Mouse (Mus musculus): Measurements from ENCODE around the gene Ppox. TPM values are rescaled to one million over a fixed set of nuclear protein-coding genes. Genes with fewer than 3 reads are reported as not detected.

Gene Ppox
- polyA plus RNA-seq, 1 experiment from 2014 or later = 69.6 TPM

DNA sequence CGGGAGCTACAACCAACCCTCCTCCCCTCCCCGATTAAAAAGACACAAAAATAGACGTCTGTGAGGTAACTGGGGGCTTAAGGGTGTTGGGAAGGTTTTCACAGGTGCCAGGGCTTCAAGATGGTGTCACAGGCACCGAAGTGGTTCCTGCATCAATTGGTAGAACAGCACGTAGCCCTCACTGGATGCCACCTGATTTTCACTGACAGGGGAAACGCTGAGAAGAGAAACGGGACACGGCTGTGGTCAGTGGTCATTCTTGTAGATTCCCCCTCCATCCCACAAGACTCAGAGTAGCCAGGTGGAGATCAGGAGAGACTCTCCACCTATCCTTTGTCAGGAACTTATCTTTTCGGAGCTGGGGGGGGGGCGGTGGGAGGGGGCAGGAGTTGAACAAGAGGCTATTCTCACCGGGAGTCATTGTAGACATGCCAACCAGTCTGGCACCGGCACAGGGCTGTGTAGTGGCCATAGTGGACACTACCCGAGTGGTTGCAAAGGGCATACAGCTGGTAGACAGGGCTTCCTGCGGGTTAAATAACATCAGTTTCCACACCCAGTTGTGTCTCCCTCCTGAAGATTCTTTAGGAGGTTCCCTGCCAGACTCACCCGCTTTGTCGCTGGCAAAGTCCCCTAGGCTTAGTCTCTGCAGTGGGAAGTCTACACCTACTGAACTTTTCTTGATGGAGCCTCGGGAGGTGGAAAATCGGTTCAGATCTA is 1.3 kb upstream of the Ppox start:
- Histone ChIP-seq H3K4me2 (ENCODE audit: low read depth, low read length) (peak overlapping the region; percentile 63), H3K27me3 (ENCODE audit: insufficient read depth, low read length) (no peaks in the 10 kb centered on the region), H3K4me3 (ENCODE audit: low read depth, low read length) (peak overlapping the region; percentile 59), H3K9me3 (ENCODE audit: low read length) (no peaks in the 10 kb centered on the region), H3K9ac (replicated peaks) (peak overlapping the region; percentile 96), H3K36me3 (replicated peaks; ENCODE audit: insufficient read depth, low read length) (peaks cover 46% of the 10 kb centered on the region), H3K4me1 (ENCODE audit: insufficient read depth) (peaks cover 18% of the 10 kb centered on the region), H3K27ac (ENCODE audit: low read depth) (peak overlapping the region; percentile 97)
- no peak for DNase-seq
- ATAC-seq = no peak
- TF ChIP-seq EP300 (IDR thresholded peaks at IDR 0.05; ENCODE audit: low read depth) = no peak
- no peak for TF ChIP-seq CTCF (IDR thresholded peaks at IDR 0.05; ENCODE audit: low read depth)
- 63% methylated on average over 18 of the region's 18 CpGs for WGBS (ENCODE audit: insufficient replicate concordance)

- DNase-seq = peak; percentile 89
- no peaks in the 10 kb centered on the region for H3K9me3 ChIP-seq (ENCODE audit: low read length)
- ATAC-seq = peak; percentile 62
- H3K4me1 ChIP-seq (ENCODE audit: insufficient read depth) = peaks cover 12% of the 10 kb centered on the region
- under 1% methylated on average over 10 of the region's 10 CpGs for WGBS (ENCODE audit: insufficient replicate concordance)
- peaks cover 53% of the 10 kb centered on the region for H3K36me3 ChIP-seq (replicated peaks; ENCODE audit: insufficient read depth, low read length)
- H3K27me3 ChIP-seq (ENCODE audit: insufficient read depth, low read length) = no peaks in the 10 kb centered on the region
- H3K4me2 ChIP-seq (ENCODE audit: low read depth, low read length) = peak overlapping the region; percentile 63
- TF ChIP-seq EP300 (IDR thresholded peaks at IDR 0.05; ENCODE audit: low read depth) (no peak), CTCF (IDR thresholded peaks at IDR 0.05; ENCODE audit: low read depth) (peak; percentile 94)
- peak overlapping the region; percentile 59 for H3K4me3 ChIP-seq (ENCODE audit: low read depth, low read length)
- peak overlapping the region; percentile 97 for H3K27ac ChIP-seq (ENCODE audit: low read depth)
- peak overlapping the region; percentile 96 for H3K9ac ChIP-seq (replicated peaks)
Measured at GRCm38 (mm10) chr1:171281528-171281923, 540 bp upstream of the Ppox start.

DNA sequence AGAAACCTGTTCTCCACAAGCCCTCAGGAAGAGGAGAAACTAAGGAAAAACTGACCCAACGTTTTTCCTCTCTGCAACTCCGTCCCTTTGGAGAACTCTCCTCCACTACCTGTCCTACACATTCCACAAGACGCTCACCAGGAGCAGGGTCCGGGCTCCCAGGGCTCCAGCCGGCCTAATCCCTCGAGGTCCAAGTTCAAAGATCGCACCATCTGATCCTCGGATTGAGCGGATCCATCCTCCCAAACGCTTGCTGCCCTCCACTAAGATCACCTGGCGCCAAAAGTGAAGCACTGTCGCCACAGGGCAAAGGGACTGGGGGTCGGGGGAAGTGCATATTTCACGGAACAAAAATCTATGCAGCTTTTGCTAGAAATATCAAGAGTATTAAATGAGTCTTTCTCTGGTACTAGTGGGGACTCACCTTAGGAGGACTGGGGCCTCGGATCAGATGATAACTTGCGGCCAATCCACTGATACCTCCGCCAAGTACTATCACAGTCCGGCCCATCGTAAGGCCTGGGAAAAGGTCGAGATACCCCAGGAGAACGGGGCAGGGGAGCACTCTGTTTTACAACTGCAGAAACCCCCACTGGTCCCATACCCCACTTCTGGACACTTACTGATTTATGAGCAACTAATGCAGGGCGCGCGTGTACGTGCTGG is 603 bp downstream of the Ppox start:
- DNase-seq (no peak), ATAC-seq (peak; percentile 22)
- 3% methylated on average over 25 of the region's 25 CpGs for WGBS (ENCODE audit: insufficient replicate concordance)
- Histone ChIP-seq H3K27ac (ENCODE audit: low read depth) (peak overlapping the region; percentile 97), H3K9me3 (ENCODE audit: low read length) (no peaks in the 10 kb centered on the region), H3K9ac (replicated peaks) (peak overlapping the region; percentile 96), H3K4me1 (ENCODE audit: insufficient read depth) (peaks cover 12% of the 10 kb centered on the region), H3K27me3 (ENCODE audit: insufficient read depth, low read length) (no peaks in the 10 kb centered on the region), H3K4me3 (ENCODE audit: low read depth, low read length) (peak overlapping the region; percentile 59), H3K4me2 (ENCODE audit: low read depth, low read length) (peak overlapping the region; percentile 81), H3K36me3 (replicated peaks; ENCODE audit: insufficient read depth, low read length) (peaks cover 65% of the 10 kb centered on the region)
- TF ChIP-seq EP300 (IDR thresholded peaks at IDR 0.05; ENCODE audit: low read depth) (no peak), CTCF (IDR thresholded peaks at IDR 0.05; ENCODE audit: low read depth) (no peak)

GRCm38 (mm10) chr1:171279721-171280120 is 1.3 kb downstream of the Ppox start:
- Histone ChIP-seq H3K4me3 (ENCODE audit: low read depth, low read length) (peak overlapping the region; percentile 59), H3K27me3 (ENCODE audit: insufficient read depth, low read length) (no peaks in the 10 kb centered on the region), H3K4me1 (ENCODE audit: insufficient read depth) (peaks cover 12% of the 10 kb centered on the region), H3K36me3 (replicated peaks; ENCODE audit: insufficient read depth, low read length) (peaks cover 68% of the 10 kb centered on the region), H3K9ac (replicated peaks) (peak overlapping the region; percentile 96), H3K4me2 (ENCODE audit: low read depth, low read length) (peak overlapping the region; percentile 81), H3K27ac (ENCODE audit: low read depth) (peak overlapping the region; percentile 97), H3K9me3 (ENCODE audit: low read length) (no peaks in the 10 kb centered on the region)
- TF ChIP-seq EP300 (IDR thresholded peaks at IDR 0.05; ENCODE audit: low read depth) (no peak), CTCF (IDR thresholded peaks at IDR 0.05; ENCODE audit: low read depth) (no peak)
- ATAC-seq = no peak
- no peak for DNase-seq
- WGBS (ENCODE audit: insufficient replicate concordance) = 63% methylated on average over 5 of the region's 5 CpGs

DNA sequence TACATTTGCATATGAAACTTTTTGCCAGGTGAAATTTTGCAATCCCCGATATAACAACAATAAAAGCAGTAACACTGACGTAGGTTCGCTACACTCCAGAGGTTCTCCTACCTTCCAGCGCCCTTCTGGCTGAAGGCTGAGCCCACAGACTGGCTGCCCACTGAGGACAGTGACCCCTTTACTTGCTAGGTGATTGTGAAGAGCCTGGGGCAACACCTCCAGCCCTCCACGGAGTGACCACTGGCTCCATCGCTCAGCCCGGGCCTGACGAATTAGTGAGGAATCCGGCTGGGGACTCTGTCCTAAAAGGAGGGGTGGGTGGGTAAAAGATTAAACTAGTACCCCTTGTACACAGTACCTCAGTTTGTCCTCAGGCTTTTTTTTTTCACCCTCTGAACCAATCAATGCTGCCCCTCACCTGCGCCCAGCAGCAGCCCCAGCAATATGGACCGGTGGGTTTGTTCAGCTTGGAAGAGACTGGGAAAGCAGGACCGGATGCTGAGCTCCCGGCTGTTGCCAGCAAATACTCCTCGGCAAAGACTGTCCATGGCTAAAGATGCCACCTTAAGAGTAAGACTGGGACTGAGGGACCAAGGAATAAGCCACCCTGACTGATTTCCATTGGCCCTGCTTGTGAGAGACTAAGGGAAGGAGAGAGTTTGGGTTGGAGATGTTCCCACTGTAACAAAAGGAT is 1.8 kb downstream of the Ppox start:
- Histone ChIP-seq H3K9ac (replicated peaks) (peak overlapping the region; percentile 96), H3K4me2 (ENCODE audit: low read depth, low read length) (peak overlapping the region; percentile 81), H3K36me3 (replicated peaks; ENCODE audit: insufficient read depth, low read length) (peaks cover 73% of the 10 kb centered on the region), H3K4me3 (ENCODE audit: low read depth, low read length) (peak overlapping the region; percentile 59), H3K9me3 (ENCODE audit: low read length) (no peaks in the 10 kb centered on the region), H3K27ac (ENCODE audit: low read depth) (peak overlapping the region; percentile 97), H3K4me1 (ENCODE audit: insufficient read depth) (peaks cover 12% of the 10 kb centered on the region), H3K27me3 (ENCODE audit: insufficient read depth, low read length) (no peaks in the 10 kb centered on the region)
- no peak for ATAC-seq
- WGBS (ENCODE audit: insufficient replicate concordance) = 88% methylated on average over 14 of the region's 14 CpGs
- no peak for DNase-seq
- TF ChIP-seq EP300 (IDR thresholded peaks at IDR 0.05; ENCODE audit: low read depth) (no peak), CTCF (IDR thresholded peaks at IDR 0.05; ENCODE audit: low read depth) (no peak)

GRCm38 (mm10) chr1:171278436-171278835 is 2.5 kb downstream of the Ppox start:
- H3K4me2 ChIP-seq (ENCODE audit: low read depth, low read length) = peak overlapping the region; percentile 81
- no peaks in the 10 kb centered on the region for H3K27me3 ChIP-seq (ENCODE audit: insufficient read depth, low read length)
- peak overlapping the region; percentile 26; the same call in 1 of the 2 replicates for H3K9ac ChIP-seq (replicated peaks)
- H3K27ac ChIP-seq (ENCODE audit: low read depth) = no peak overlapping the region
- H3K36me3 ChIP-seq (replicated peaks; ENCODE audit: insufficient read depth, low read length) = peaks cover 74% of the 10 kb centered on the region
- H3K4me3 ChIP-seq (ENCODE audit: low read depth, low read length) = peak overlapping the region; percentile 59
- 92% methylated on average over 8 of the region's 8 CpGs for whole genome bisulfite sequencing (ENCODE audit: insufficient replicate concordance)
- peaks cover 12% of the 10 kb centered on the region for H3K4me1 ChIP-seq (ENCODE audit: insufficient read depth)
- TF ChIP-seq EP300 (IDR thresholded peaks at IDR 0.05; ENCODE audit: low read depth) (no peak), CTCF (IDR thresholded peaks at IDR 0.05; ENCODE audit: low read depth) (no peak)
- ATAC-seq = no peak
- peak; percentile 10 for DNase-seq
- no peaks in the 10 kb centered on the region for H3K9me3 ChIP-seq (ENCODE audit: low read length)
